Mouse (Mus musculus) C2C12 (cell line): ENCODE data around the gene Apoc2.

Source experiments
- CEBPB ChIP-seq: IDR thresholded peaks from one replicate; pipeline ENCODE4 v1.6.1; 2011; ENCODE audit warnings: low read depth, mild to moderate bottlenecking, control low read depth, moderate library complexity
- CTCF ChIP-seq: IDR thresholded peaks from one replicate; pipeline ENCODE4 v1.5.1; 2011; ENCODE audit not compliant: control insufficient read depth, insufficient read depth, insufficient read length
- MAX ChIP-seq: IDR thresholded peaks from one replicate; pipeline ENCODE4 v1.6.1; 2011; ENCODE audit warnings: mild to moderate bottlenecking, control low read depth
- MYOD1 ChIP-seq: IDR thresholded peaks from one replicate; pipeline ENCODE4 v1.6.1; 2011; ENCODE audit warnings: low read depth; ENCODE audit not compliant: control insufficient read depth, insufficient read length
- MYOG ChIP-seq: IDR thresholded peaks from one replicate; pipeline ENCODE4 v1.6.1; 2011; ENCODE audit not compliant: control insufficient read depth, insufficient read length; ENCODE audit errors: extremely low read depth
- USF1 ChIP-seq: IDR thresholded peaks from one replicate; pipeline ENCODE4 v1.6.1; 2011; ENCODE audit warnings: low read depth, mild to moderate bottlenecking, control low read depth, moderate library complexity

DNA sequence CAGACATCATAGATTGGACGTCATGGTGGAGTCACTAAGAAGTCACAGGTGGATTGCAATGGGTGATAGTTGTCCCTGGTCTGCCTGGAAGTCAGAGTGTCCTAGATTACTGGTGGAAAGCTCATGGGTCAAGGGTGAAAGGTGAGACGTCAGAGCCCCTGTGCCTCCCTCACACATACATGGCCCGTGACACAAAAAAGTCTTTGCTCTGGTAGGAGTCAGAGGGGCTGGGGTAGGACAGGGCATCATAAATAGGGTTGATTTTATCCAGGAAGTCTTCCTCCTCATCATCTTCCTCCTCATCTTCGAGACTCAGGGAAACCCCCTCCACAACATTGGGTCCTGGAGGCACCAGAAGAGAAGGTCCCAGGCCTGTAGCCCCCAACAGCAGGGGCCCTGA, 39.6 kb upstream of the Apoc2 start:
- TF ChIP-seq CTCF, result no peak
- no peak for TF ChIP-seq MYOG
- TF ChIP-seq USF1, result no peak
- no peak for TF ChIP-seq CEBPB
- no peak for TF ChIP-seq MYOD1
- TF ChIP-seq MAX, result no peak
